Mouse (Mus musculus) lung, postnatal 0 days (tissue): Measurements from ENCODE around the gene Ilkap. TPM values are rescaled to one million over a fixed set of nuclear protein-coding genes. Genes with fewer than 3 reads are reported as not detected.

Experiments used
- ATAC-seq: fragments of 200-750 bp; cut with Nextera tagmentation; 2 replicates; pipeline ENCODE4 v1.8.0; 2017; ENCODE audit warnings: moderate library complexity
- DNase-seq: peaks from one replicate; pipeline ENCODE4 v3.0.0-alpha.2; 2016; ENCODE audit warnings: low spot score
- H3K27ac ChIP-seq: fragments of 300-500 bp; sonication (generic); 2 replicates; pipeline ENCODE4 v1.5.1; 2014; ENCODE audit warnings: antibody characterized with exemption, mild to moderate bottlenecking, low read length, mixed read lengths
- H3K27me3 ChIP-seq: fragments of 300-500 bp; sonication (generic); replicated peaks from 2 replicates; pipeline ENCODE4 v1.6.1; 2014; ENCODE audit warnings: low read length, mixed read lengths; ENCODE audit not compliant: insufficient read depth
- H3K36me3 ChIP-seq: fragments of 300-500 bp; sonication (generic); 2 replicates; pipeline ENCODE4 v1.6.1; 2014; ENCODE audit warnings: low read length, mixed read lengths; ENCODE audit not compliant: insufficient read depth
- H3K4me1 ChIP-seq: fragments of 300-500 bp; sonication (generic); 2 replicates; pipeline ENCODE4 v1.6.1; 2014; ENCODE audit warnings: antibody characterized with exemption, low read depth, low read length, mixed read lengths; ENCODE audit not compliant: insufficient read depth
- H3K4me2 ChIP-seq: fragments of 300-500 bp; sonication (generic); replicated peaks from 2 replicates; pipeline ENCODE4 v1.6.1; 2014; ENCODE audit warnings: low read depth, mild to moderate bottlenecking, low read length, moderate library complexity, mixed read lengths
- H3K4me3 ChIP-seq: fragments of 300-500 bp; sonication (generic); 2 replicates; pipeline ENCODE4 v1.5.1; 2014; ENCODE audit warnings: low read depth, low read length
- H3K9ac ChIP-seq: fragments of 300-500 bp; sonication (generic); replicated peaks from 2 replicates; pipeline ENCODE4 v1.6.1; 2014; ENCODE audit warnings: low read depth, mild to moderate bottlenecking
- H3K9me3 ChIP-seq: fragments of 300-500 bp; sonication (generic); 2 replicates; pipeline ENCODE4 v1.6.1; 2016; ENCODE audit warnings: low read length, mixed read lengths
- CTCF ChIP-seq: IDR thresholded peaks from 2 replicates; pipeline ENCODE4 v1.5.1; 2016; ENCODE audit warnings: antibody characterized with exemption, mild to moderate bottlenecking
- EP300 ChIP-seq: IDR thresholded peaks from 2 replicates; pipeline ENCODE4 v1.6.1; 2016; ENCODE audit warnings: antibody characterized with exemption, mild to moderate bottlenecking, control low read depth
- WGBS: fragments of 180-500 bp; shearing (Covaris S2); extraction: QIAGEN DNeasy Blood & Tissue Kit; methylation state at CpG from one replicate; pipeline ENCODE4 v1.1.7; 2014; 5-methylcytosine and 5-hydroxymethylcytosine counted together
- polyA plus RNA-seq: library from polyadenylated mRNA; unstranded; fragments of >200 nt; fragmentation: Nextera tagmentation; extraction: Ambion mirVana; gene quantifications from 2 replicates; pipeline ENCODE4 v1.2.1, GENCODE M21; 2015

Gene Ilkap
- polyA plus RNA-seq, 1 experiment from 2014 or later, result 94.0 TPM

DNA sequence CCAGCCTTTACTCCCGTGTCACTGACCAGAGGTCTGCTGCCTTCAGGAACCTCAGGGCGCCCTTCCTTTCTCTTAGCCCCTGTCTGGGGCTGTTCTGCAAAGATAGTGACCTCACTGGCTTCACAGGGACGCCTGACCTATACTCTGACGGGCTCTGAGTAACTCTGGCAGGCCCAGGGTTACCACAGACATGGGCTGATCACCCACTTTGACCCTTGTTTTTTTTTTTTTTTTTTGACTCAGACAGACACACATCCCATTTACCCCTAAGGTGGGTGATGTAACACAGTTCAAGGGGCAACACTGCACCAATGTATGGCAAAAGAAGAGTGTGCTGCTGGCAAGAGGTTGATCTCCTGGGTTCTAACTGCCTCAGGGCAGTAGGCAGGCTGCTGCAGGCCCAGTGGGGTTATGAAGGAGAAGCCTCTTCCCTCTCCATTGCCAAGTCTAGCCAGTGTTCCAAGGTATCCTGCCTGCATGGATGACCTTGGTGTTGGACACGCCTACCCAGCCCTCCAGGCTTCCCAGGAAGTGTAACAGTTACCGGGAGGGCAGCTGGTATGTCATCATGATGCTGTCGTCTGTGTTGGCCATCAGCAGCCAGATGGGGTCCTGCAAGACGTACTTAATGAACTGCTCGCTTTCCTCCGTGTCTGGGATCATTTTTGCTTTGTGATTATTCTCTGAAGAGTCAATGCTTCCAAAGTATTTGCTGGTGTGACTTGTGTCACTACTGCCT is 21.4 kb upstream of the Ilkap start:
- TF ChIP-seq CTCF (no peak), EP300 (no peak)
- no peaks in the 10 kb centered on the region; the same call in 1 of the 2 replicates for H3K4me1 ChIP-seq
- H3K4me3 ChIP-seq, result no peak overlapping the region
- DNase-seq, result no peak
- H3K36me3 ChIP-seq, result peaks cover 42% of the 10 kb centered on the region
- ATAC-seq, result no peak
- H3K9ac ChIP-seq, result no peak overlapping the region
- no peaks in the 10 kb centered on the region for H3K27me3 ChIP-seq
- 73% methylated on average over 10 of the region's 10 CpGs for WGBS
- H3K27ac ChIP-seq, result no peak overlapping the region
- no peak overlapping the region for H3K4me2 ChIP-seq
- H3K9me3 ChIP-seq, result no peaks in the 10 kb centered on the region

DNA sequence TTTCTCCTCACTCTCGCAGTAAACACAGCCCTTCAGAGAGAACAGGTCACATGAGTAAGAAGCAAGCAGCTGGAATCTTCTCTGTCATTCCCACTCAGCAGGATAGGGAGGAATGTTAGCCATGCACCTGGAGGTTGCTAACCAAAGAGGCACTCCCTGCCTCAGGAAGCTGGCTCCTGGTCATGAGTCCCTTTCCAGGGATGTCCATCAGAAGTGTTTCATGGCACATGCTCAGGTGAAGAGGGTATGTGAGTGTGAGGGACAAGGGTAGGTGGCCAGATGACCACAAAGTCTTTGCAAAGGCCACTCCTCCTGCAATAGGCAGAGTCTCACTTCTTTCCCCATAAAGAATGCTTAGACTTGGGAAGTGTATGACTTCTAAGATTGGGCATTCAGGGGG is 19.4 kb upstream of the Ilkap start:
- ATAC-seq (no peak), DNase-seq (no peak)
- WGBS, result 68% methylated on average over 1 of the region's 1 CpGs
- no peak overlapping the region for H3K27ac ChIP-seq
- peaks cover 12% of the 10 kb centered on the region; the same call in 1 of the 2 replicates for H3K4me1 ChIP-seq
- H3K36me3 ChIP-seq, result peaks cover 32% of the 10 kb centered on the region
- no peaks in the 10 kb centered on the region for H3K9me3 ChIP-seq
- no peaks in the 10 kb centered on the region for H3K27me3 ChIP-seq
- TF ChIP-seq EP300, result no peak
- TF ChIP-seq CTCF, result no peak
- no peak overlapping the region for H3K4me2 ChIP-seq
- no peak overlapping the region for H3K9ac ChIP-seq
- no peak overlapping the region for H3K4me3 ChIP-seq

DNA sequence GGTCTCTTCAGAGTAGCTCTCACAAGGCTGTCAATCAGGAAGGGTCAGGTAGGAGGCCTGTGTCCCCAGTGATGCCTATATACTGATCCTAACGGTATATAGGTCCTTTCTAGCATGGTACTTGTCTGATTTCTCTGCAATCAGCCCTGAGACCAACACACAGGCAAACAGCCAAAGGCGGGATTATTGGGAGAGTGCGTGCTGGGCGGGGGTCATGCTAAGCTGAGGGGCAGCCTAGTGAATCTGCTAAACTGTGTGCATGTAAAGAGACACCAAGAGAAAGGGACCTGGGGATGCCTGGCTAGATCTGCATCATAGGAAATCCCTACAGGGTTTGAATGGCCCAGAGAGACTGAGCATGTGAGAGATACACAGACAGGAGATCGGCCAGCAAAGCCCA is 16.7 kb upstream of the Ilkap start:
- ATAC-seq, result no peak
- Histone ChIP-seq H3K27ac (no peak overlapping the region), H3K9me3 (no peaks in the 10 kb centered on the region), H3K27me3 (no peaks in the 10 kb centered on the region), H3K4me2 (no peak overlapping the region), H3K9ac (no peak overlapping the region), H3K4me1 (peaks cover 20% of the 10 kb centered on the region; the same call in 1 of the 2 replicates), H3K36me3 (peaks cover 27% of the 10 kb centered on the region), H3K4me3 (no peak overlapping the region)
- DNase-seq, result no peak
- no peak for TF ChIP-seq EP300
- no peak for TF ChIP-seq CTCF
- WGBS, result 80% methylated on average over 5 of the region's 5 CpGs

DNA sequence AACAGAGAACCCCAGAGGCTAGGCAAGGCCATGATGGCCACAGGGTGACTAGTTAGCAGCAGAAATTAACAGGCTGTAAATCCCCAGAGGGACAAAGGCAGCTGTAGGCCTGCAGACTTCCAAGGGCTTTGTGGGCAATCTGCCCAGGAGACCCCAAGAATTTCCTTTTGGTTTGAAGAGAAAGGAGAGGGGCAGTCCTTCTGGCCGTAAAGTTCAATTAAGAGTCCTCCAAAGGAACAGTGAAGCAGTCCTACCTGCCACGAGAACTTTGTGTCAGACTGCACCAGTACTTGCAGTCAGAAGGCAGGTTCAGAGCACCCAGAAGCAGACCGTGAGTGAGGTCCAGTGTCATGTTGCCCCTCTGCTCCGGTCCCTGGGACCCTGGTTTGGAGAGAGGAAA is 16.3 kb upstream of the Ilkap start:
- H3K27ac ChIP-seq, result no peak overlapping the region
- TF ChIP-seq CTCF (no peak), EP300 (no peak)
- DNase-seq (no peak), ATAC-seq (no peak)
- 47% methylated on average over 4 of the region's 4 CpGs for WGBS
- H3K4me1 ChIP-seq, result peaks cover 20% of the 10 kb centered on the region; the same call in 1 of the 2 replicates
- no peaks in the 10 kb centered on the region for H3K9me3 ChIP-seq
- peaks cover 24% of the 10 kb centered on the region; the same call in 1 of the 2 replicates for H3K36me3 ChIP-seq
- H3K9ac ChIP-seq, result 0 out of 2 replicates have a peak overlapping the region, but pooled peaks have one; percentile 8
- H3K27me3 ChIP-seq, result no peaks in the 10 kb centered on the region
- H3K4me2 ChIP-seq, result peak overlapping the region; percentile 94; the same call in 1 of the 2 replicates
- H3K4me3 ChIP-seq, result no peak overlapping the region

DNA sequence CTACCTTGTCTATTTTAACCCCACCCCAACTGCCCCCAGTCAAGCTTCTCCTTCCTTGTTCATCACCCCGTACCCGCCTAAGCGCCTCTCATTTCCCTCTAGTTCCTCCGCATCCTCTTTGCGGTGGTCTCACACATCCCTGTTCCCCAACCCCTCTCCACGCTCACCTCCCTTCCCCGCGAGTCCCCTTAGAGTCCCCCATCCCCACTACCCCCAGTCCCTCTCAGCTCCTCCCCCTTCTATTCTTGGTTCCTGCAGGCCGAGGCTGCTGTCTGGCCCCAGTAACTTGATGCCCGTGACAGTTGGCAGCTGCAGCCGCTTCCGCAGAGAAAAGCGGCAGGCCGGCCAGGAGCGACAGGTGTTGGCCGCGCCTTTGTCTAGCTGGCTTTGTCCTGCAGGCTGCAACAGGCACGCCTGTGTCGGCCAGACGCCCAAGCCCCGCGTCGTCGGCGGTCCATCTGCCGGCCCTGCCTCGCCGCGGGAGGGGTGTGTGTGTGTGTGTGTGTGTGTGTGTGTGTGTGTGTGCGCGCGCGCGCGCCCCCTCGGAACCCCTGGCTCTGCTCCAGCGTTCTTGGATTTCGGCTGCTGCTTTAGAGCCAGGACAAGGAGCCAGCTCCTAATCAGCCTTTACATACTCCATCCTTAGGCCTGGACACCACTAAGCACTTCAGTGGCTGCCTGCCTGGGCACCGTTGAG is 15.4 kb upstream of the Ilkap start, which contains the start of gene Hes6:
Hes6 (minus strand) TSS at position 141 of the 697 bp plus-strand sequence.
- no peak for TF ChIP-seq CTCF
- TF ChIP-seq EP300, result no peak
- peak within 1 kb of the TSS; percentile 94 for H3K4me2 ChIP-seq
- ATAC-seq, result peak; percentile 17
- DNase-seq, result peak; percentile 76
- no peaks in the 10 kb centered on the region for H3K9me3 ChIP-seq
- peaks cover 20% of the 10 kb centered on the region; the same call in 1 of the 2 replicates for H3K4me1 ChIP-seq
- under 1% methylated on average over 39 of the region's 39 CpGs for WGBS
- H3K27ac ChIP-seq, result peak within 1 kb of the TSS; percentile 85
- H3K9ac ChIP-seq, result peak within 1 kb of the TSS; percentile 63
- peak within 1 kb of the TSS; percentile 64 for H3K4me3 ChIP-seq
- H3K27me3 ChIP-seq, result no peaks in the 10 kb centered on the region
- peaks cover 19% of the 10 kb centered on the region; the same call in 1 of the 2 replicates for H3K36me3 ChIP-seq

DNA sequence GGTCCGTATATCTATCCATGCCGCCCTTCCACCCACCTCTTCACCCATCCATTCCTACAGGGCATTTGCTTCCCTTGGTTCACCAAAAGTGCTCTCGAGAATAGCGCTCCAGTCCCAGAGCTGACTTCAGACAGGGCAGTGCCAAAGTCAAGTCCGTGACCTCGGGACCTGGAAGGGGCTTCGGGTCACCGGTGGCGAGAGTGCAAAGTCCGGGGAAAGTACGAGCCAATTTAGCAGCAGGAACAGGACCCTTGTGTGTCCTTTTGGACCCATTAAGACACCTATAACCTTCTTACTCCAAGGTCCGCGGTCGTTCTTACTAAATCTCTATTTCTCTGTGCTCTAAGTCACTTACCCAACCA is 14.9 kb upstream of the Ilkap start:
- Histone ChIP-seq H3K9me3 (no peaks in the 10 kb centered on the region), H3K9ac (peak overlapping the region; percentile 34; the same call in 1 of the 2 replicates), H3K4me2 (peak overlapping the region; percentile 94), H3K4me3 (peak overlapping the region; percentile 64), H3K27me3 (no peaks in the 10 kb centered on the region), H3K4me1 (peaks cover 20% of the 10 kb centered on the region; the same call in 1 of the 2 replicates), H3K27ac (peak overlapping the region; percentile 85), H3K36me3 (peaks cover 19% of the 10 kb centered on the region; the same call in 1 of the 2 replicates)
- no peak for ATAC-seq
- DNase-seq, result no peak
- 1% methylated on average over 14 of the region's 14 CpGs for WGBS
- TF ChIP-seq CTCF, result no peak
- TF ChIP-seq EP300, result no peak
